Comparison of ENCODE assay signal across 19 mouse cellular contexts in the genomic region with DNA sequence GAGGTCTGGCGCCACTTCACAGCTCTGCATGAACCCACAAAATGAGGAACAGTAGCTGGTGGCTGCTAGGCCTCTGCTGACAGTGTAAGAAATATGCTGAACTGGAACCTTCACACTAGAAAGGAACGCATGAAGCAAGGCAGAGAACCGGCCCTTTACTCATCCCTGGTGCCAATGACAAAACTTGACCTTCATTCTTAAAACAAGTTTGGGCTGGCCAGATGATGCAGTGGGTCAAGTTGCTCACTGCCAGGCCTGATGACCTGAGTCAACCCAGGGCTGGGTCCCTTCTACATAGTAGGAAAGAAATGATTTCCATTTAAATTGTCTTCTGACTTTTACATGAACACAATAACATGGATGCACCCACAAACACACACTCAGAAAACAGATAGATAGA.
DNase-seq lines count a peak whose midpoint lies in the region; ATAC-seq and TF ChIP-seq lines count a peak whose summit lies in the region.
"Had no signal": no experiment of that assay in that cellular context is flagged by ENCODE, and none has a peak within 500 bp of the region (broad histone marks: within the 10 kb centered on the region; RNA-seq: fewer than 3 reads in every experiment).

No protein-coding gene starts in this region.

- no peaks in the 10 kb centered on the region for H3K36me3 ChIP-seq in liver, postnatal 0 days (replicated peaks; ENCODE audit: insufficient read depth, low read length)
- no peaks in the 10 kb centered on the region for H3K36me3 ChIP-seq in liver, embryonic 12.5 days
- H3K36me3 ChIP-seq in stomach, embryonic 14.5 days (ENCODE audit: control insufficient read depth, insufficient read depth, low read length), result no peaks in the 10 kb centered on the region
- H3K36me3 ChIP-seq in stomach, postnatal 0 days (ENCODE audit: control insufficient read depth, insufficient read depth, low read length), result no peaks in the 10 kb centered on the region
- no peaks in the 10 kb centered on the region for H3K36me3 ChIP-seq in forebrain, embryonic 16.5 days (ENCODE audit: control insufficient read depth, insufficient read depth)
- H3K36me3 ChIP-seq: embryonic facial prominence, embryonic 12.5 days; forebrain, embryonic 15.5 days; hindbrain, embryonic 15.5 days had no signal

- no peak overlapping the region for H3K9ac ChIP-seq in liver, postnatal 0 days (replicated peaks)
- H3K9ac ChIP-seq in liver, embryonic 12.5 days, result no peak overlapping the region
- no peak overlapping the region for H3K9ac ChIP-seq in stomach, embryonic 14.5 days (replicated peaks; ENCODE audit: low read depth, low read length)
- no peak overlapping the region for H3K9ac ChIP-seq in stomach, postnatal 0 days (ENCODE audit: low read length)
- H3K9ac ChIP-seq in forebrain, embryonic 16.5 days (replicated peaks; ENCODE audit: low read depth, low read length), result no peak overlapping the region
- H3K9ac ChIP-seq: embryonic facial prominence, embryonic 12.5 days; forebrain, embryonic 15.5 days; hindbrain, embryonic 15.5 days had no signal

- TF ChIP-seq EP300 in liver, postnatal 0 days (IDR thresholded peaks at IDR 0.05; ENCODE audit: low read depth), result no peak
- TF ChIP-seq EP300 in stomach, postnatal 0 days (optimal IDR thresholded peaks at IDR 0.05), result no peak

- H3K4me2 ChIP-seq in liver, postnatal 0 days (ENCODE audit: low read depth, low read length), result no peak overlapping the region
- no peak overlapping the region for H3K4me2 ChIP-seq in liver, embryonic 12.5 days
- H3K4me2 ChIP-seq in stomach, embryonic 14.5 days (replicated peaks; ENCODE audit: low read depth, low read length), result no peak overlapping the region
- H3K4me2 ChIP-seq in stomach, postnatal 0 days (replicated peaks; ENCODE audit: low read depth), result no peak overlapping the region
- H3K4me2 ChIP-seq in forebrain, embryonic 16.5 days (ENCODE audit: low read length), result no peak overlapping the region
- H3K4me2 ChIP-seq: embryonic facial prominence, embryonic 12.5 days; forebrain, embryonic 15.5 days; heart, embryonic 11.5 days; hindbrain, embryonic 15.5 days had no signal

- TF ChIP-seq CTCF in liver, postnatal 0 days (IDR thresholded peaks at IDR 0.05; ENCODE audit: low read depth), result no peak
- no peak for TF ChIP-seq CTCF in stomach, postnatal 0 days (IDR thresholded peaks at IDR 0.05; ENCODE audit: low read depth)

- H3K4me1 ChIP-seq in liver, postnatal 0 days (ENCODE audit: insufficient read depth), result peaks cover 5% of the 10 kb centered on the region; the same call in 1 of the 2 replicates
- no peaks in the 10 kb centered on the region for H3K4me1 ChIP-seq in liver, embryonic 12.5 days
- H3K4me1 ChIP-seq in stomach, embryonic 14.5 days (ENCODE audit: control insufficient read depth, insufficient read depth, low read length), result peaks cover 8% of the 10 kb centered on the region
- H3K4me1 ChIP-seq in stomach, postnatal 0 days (replicated peaks; ENCODE audit: control insufficient read depth, insufficient read depth), result no peaks in the 10 kb centered on the region
- no peaks in the 10 kb centered on the region for H3K4me1 ChIP-seq in forebrain, embryonic 16.5 days (replicated peaks; ENCODE audit: control insufficient read depth, insufficient read depth, low read length)
- H3K4me1 ChIP-seq: forebrain, embryonic 15.5 days; hindbrain, embryonic 15.5 days had no signal

- 71% methylated on average over 3 of the region's 3 CpGs for WGBS in liver, postnatal 0 days (ENCODE audit: insufficient replicate concordance)
- 67% methylated on average over 3 of the region's 3 CpGs for WGBS in liver, embryonic 12.5 days (ENCODE audit: insufficient replicate concordance)
- 86% methylated on average over 3 of the region's 3 CpGs for WGBS in stomach, embryonic 14.5 days
- WGBS in stomach, postnatal 0 days, result 69% methylated on average over 3 of the region's 3 CpGs
- WGBS in forebrain, embryonic 16.5 days, result 95% methylated on average over 3 of the region's 3 CpGs

- DNase-seq in liver, postnatal 0 days, result no peak
- DNase-seq in stomach, postnatal 0 days (ENCODE audit: low spot score), result no peak
- DNase-seq in adrenal gland, postnatal 36 days, result peak; percentile 58 to 65
- no peak for DNase-seq in heart, postnatal 25 days (ENCODE audit: low spot score)
- DNase-seq: cerebellum, adult 11-12 months; cerebellum, adult 9-10 months; cerebellum, postnatal 25 days; gastrocnemius, postnatal 14 days; heart, adult 2 months; heart, postnatal 36 days had no signal

- no peak overlapping the region for H3K27ac ChIP-seq in liver, postnatal 0 days (ENCODE audit: low read depth)
- no peak overlapping the region for H3K27ac ChIP-seq in liver, embryonic 12.5 days
- peak overlapping the region; percentile 66 for H3K27ac ChIP-seq in stomach, embryonic 14.5 days (ENCODE audit: low read length)
- H3K27ac ChIP-seq in stomach, postnatal 0 days (replicated peaks), result no peak overlapping the region
- no peak overlapping the region for H3K27ac ChIP-seq in forebrain, embryonic 16.5 days (ENCODE audit: low read length)
- H3K27ac ChIP-seq: embryonic facial prominence, embryonic 12.5 days; forebrain, embryonic 15.5 days; heart, adult 2 months; hindbrain, embryonic 15.5 days had no signal

- H3K9me3 ChIP-seq in liver, postnatal 0 days (ENCODE audit: low read length), result no peaks in the 10 kb centered on the region
- no peaks in the 10 kb centered on the region for H3K9me3 ChIP-seq in liver, embryonic 12.5 days (replicated peaks)
- no peaks in the 10 kb centered on the region for H3K9me3 ChIP-seq in stomach, embryonic 14.5 days (ENCODE audit: control insufficient read depth, low read depth, low read length)
- H3K9me3 ChIP-seq in stomach, postnatal 0 days (ENCODE audit: control insufficient read depth, low read length), result no peaks in the 10 kb centered on the region
- no peaks in the 10 kb centered on the region for H3K9me3 ChIP-seq in forebrain, embryonic 16.5 days (ENCODE audit: control insufficient read depth, low read length)
- H3K9me3 ChIP-seq: embryonic facial prominence, embryonic 12.5 days; forebrain, embryonic 15.5 days; hindbrain, embryonic 15.5 days had no signal

- intact Hi-C loops in heart, postnatal 25 days (cut with DNase I), result no loop called here

- no peak overlapping the region for H3K4me3 ChIP-seq in liver, postnatal 0 days (ENCODE audit: low read depth, low read length)
- no peak overlapping the region for H3K4me3 ChIP-seq in liver, embryonic 12.5 days
- no peak overlapping the region for H3K4me3 ChIP-seq in stomach, embryonic 14.5 days (ENCODE audit: low read depth, low read length)
- H3K4me3 ChIP-seq in stomach, postnatal 0 days (ENCODE audit: low read depth, low read length), result no peak overlapping the region
- H3K4me3 ChIP-seq in forebrain, embryonic 16.5 days (replicated peaks; ENCODE audit: low read length), result no peak overlapping the region
- H3K4me3 ChIP-seq: embryonic facial prominence, embryonic 12.5 days; forebrain, embryonic 15.5 days; heart, adult 2 months; hindbrain, embryonic 15.5 days had no signal

- no peaks in the 10 kb centered on the region for H3K27me3 ChIP-seq in liver, postnatal 0 days (ENCODE audit: insufficient read depth, low read length)
- no peaks in the 10 kb centered on the region for H3K27me3 ChIP-seq in liver, embryonic 12.5 days (replicated peaks)
- no peaks in the 10 kb centered on the region for H3K27me3 ChIP-seq in stomach, embryonic 14.5 days (ENCODE audit: control insufficient read depth, insufficient read depth, low read length)
- no peaks in the 10 kb centered on the region for H3K27me3 ChIP-seq in stomach, postnatal 0 days (ENCODE audit: control insufficient read depth, insufficient read depth, low read length)
- H3K27me3 ChIP-seq in forebrain, embryonic 16.5 days (replicated peaks; ENCODE audit: control insufficient read depth, insufficient read depth, low read length), result no peaks in the 10 kb centered on the region
- H3K27me3 ChIP-seq: embryonic facial prominence, embryonic 12.5 days; forebrain, embryonic 15.5 days; hindbrain, embryonic 15.5 days; Patski had no signal

- 0 out of 2 replicates have a peak, but pooled peaks have one; percentile 8 for ATAC-seq in liver, postnatal 0 days
- no peak for ATAC-seq in liver, embryonic 12.5 days
- no peak for ATAC-seq in stomach, embryonic 14.5 days (ENCODE audit: insufficient number of reproducible peaks, insufficient read depth, low FRiP score, low read depth)
- ATAC-seq in stomach, postnatal 0 days (ENCODE audit: low FRiP score, low TSS enrichment), result no peak
- ATAC-seq in forebrain, embryonic 16.5 days, result no peak
- ATAC-seq: activated CD4-positive, CD25-positive, alpha-beta regulatory T cell, adult 4 months; forebrain, embryonic 15.5 days; Patski had no signal

Comparison
In these comparisons a context has a peak if more than half of its experiments do, and no peak if none do; other contexts are left out.
1. DNase-seq: peak in adrenal gland, postnatal 36 days (2 of 2); none in liver, postnatal 0 days (single experiment), stomach, postnatal 0 days (single experiment) and heart, postnatal 25 days (single experiment).